Mouse (Mus musculus) central nervous system, embryonic 18 days (tissue): ENCODE data around the gene Hist2h2ac. TPM values are rescaled to one million over a fixed set of nuclear protein-coding genes. Genes with fewer than 3 reads are reported as not detected.

Source experiments
- polyA plus RNA-seq: library from polyadenylated mRNA; depleted of rRNA; stranded (reverse); fragments of >200 nt; gene quantifications from 2 replicates; pipeline ENCODE4 v1.2.3, GENCODE M21; 2012; rRNA removed

Gene Hist2h2ac
- polyA plus RNA-seq, 1 experiment: 4.2 TPM

Other genes starting within 250 kb of the Hist2h2ac start
- gene Plekho1, start 224.9 kb downstream of the Hist2h2ac start, polyA plus RNA-seq: 141 and 142 TPM in 2 replicates
- gene Vps45, start 162.4 kb downstream of the Hist2h2ac start, polyA plus RNA-seq: 31.4 and 35.0 TPM in 2 replicates
- gene Otud7b, start 116.4 kb downstream of the Hist2h2ac start, polyA plus RNA-seq: 6.4 and 6.8 TPM in 2 replicates
- gene Mtmr11, start 58.9 kb downstream of the Hist2h2ac start, polyA plus RNA-seq: 13.6 and 16.5 TPM in 2 replicates
- gene Sf3b4, start 48.5 kb downstream of the Hist2h2ac start, polyA plus RNA-seq: 79.1 and 89.4 TPM in 2 replicates
- 154 and 157 TPM in 2 replicates for gene Sv2a, start 39.7 kb downstream of the Hist2h2ac start, polyA plus RNA-seq
- 39.6 and 42.5 TPM in 2 replicates for gene Bola1, start 1.2 kb downstream of the Hist2h2ac start, polyA plus RNA-seq
- 0.43 and 2.0 TPM in 2 replicates for gene Hist2h2ab, start 1.0 kb downstream of the Hist2h2ac start, polyA plus RNA-seq
- gene Hist2h2be, start 239 bp upstream of the Hist2h2ac start, polyA plus RNA-seq: 9.9 and 10.2 TPM in 2 replicates
- 10.2 and 11.0 TPM in 2 replicates for gene Hist2h3c2, start 18.2 kb upstream of the Hist2h2ac start, polyA plus RNA-seq
- gene Hist2h2aa2, start 19.4 kb upstream of the Hist2h2ac start, polyA plus RNA-seq: 3.9 TPM in 1 of 2 replicates, not detected in the other
- 53.4 and 60.9 TPM in 2 replicates for gene Hist2h2aa1, start 24.6 kb upstream of the Hist2h2ac start, polyA plus RNA-seq
- gene Hist2h3c1, start 25.8 kb upstream of the Hist2h2ac start, polyA plus RNA-seq: not detected in 2 replicates
- gene Hist2h4, start 42.4 kb upstream of the Hist2h2ac start, polyA plus RNA-seq: 2.1 and 2.4 TPM in 2 replicates
- 15.6 and 19.5 TPM in 2 replicates for gene Hist2h3b, start 47.8 kb upstream of the Hist2h2ac start, polyA plus RNA-seq
- gene Hist2h2bb, start 48.9 kb upstream of the Hist2h2ac start, polyA plus RNA-seq: 1.4 and 2.7 TPM in 2 replicates
- gene Fcgr1, start 73.1 kb upstream of the Hist2h2ac start, polyA plus RNA-seq: 0.96 and 1.2 TPM in 2 replicates
- 0.07 TPM in 1 of 2 replicates, not detected in the other for gene BC107364, start 231.4 kb upstream of the Hist2h2ac start, polyA plus RNA-seq